Mouse (Mus musculus) testis, postnatal 10 days (tissue): ENCODE data around the gene Nxpe2.
"Not testable (repeated sequence)": the region's sequence is repeated elsewhere in the genome, so short reads cannot be mapped to it uniquely, and the experiment has no call there.

ENCODE experiments used
- DNase-seq: peaks from one replicate; pipeline ENCODE4 v3.0.0; 2021; ENCODE audit warnings: low spot score

The Nxpe2 gene

GRCm38 (mm10) chr9:48353148-48353698, at the start of gene Nxpe2:
TSS of gene Nxpe2 (minus strand) at chr9:48353454.
- DNase-seq: no peak

GRCm38 (mm10) chr9:48389983-48390382, 36.7 kb upstream of the Nxpe2 start:
- DNase-seq: no peak

GRCm38 (mm10) chr9:48388451-48388850, 35.2 kb upstream of the Nxpe2 start:
- no peak for DNase-seq

- no peak for DNase-seq
Measured at GRCm38 (mm10) chr9:48374357-48374756, 21.1 kb upstream of the Nxpe2 start.

- no peak for DNase-seq
Measured at GRCm38 (mm10) chr9:48373232-48373878, 20.1 kb upstream of the Nxpe2 start.

- no peak for DNase-seq
Measured at GRCm38 (mm10) chr9:48362743-48363142, 9.5 kb upstream of the Nxpe2 start.

GRCm38 (mm10) chr9:48361815-48362631, 8.8 kb upstream of the Nxpe2 start:
- no peak for DNase-seq

- DNase-seq: no peak
Measured at GRCm38 (mm10) chr9:48360826-48361225, 7.6 kb upstream of the Nxpe2 start.

- DNase-seq: no peak
Measured at GRCm38 (mm10) chr9:48357097-48357496, 3.8 kb upstream of the Nxpe2 start.

- peak; percentile 81 for DNase-seq
Measured at GRCm38 (mm10) chr9:48354793-48355192, 1.5 kb upstream of the Nxpe2 start.

GRCm38 (mm10) chr9:48354122-48354521, 868 bp upstream of the Nxpe2 start:
- DNase-seq: no peak

- DNase-seq: no peak
Measured at GRCm38 (mm10) chr9:48345866-48346265, 7.4 kb downstream of the Nxpe2 start.

- no peak for DNase-seq
Measured at GRCm38 (mm10) chr9:48345456-48345855, 7.8 kb downstream of the Nxpe2 start.

- no peak for DNase-seq
Measured at GRCm38 (mm10) chr9:48340708-48341380, 12.4 kb downstream of the Nxpe2 start.

GRCm38 (mm10) chr9:48339563-48339962, 13.7 kb downstream of the Nxpe2 start:
- no peak for DNase-seq

GRCm38 (mm10) chr9:48338783-48339455, 14.3 kb downstream of the Nxpe2 start:
- DNase-seq: no peak

GRCm38 (mm10) chr9:48329597-48329996, 23.7 kb downstream of the Nxpe2 start:
- DNase-seq: no peak

- DNase-seq: no peak
Measured at GRCm38 (mm10) chr9:48326338-48326737, 26.9 kb downstream of the Nxpe2 start.

- no peak for DNase-seq
Measured at GRCm38 (mm10) chr9:48315825-48316224, 37.4 kb downstream of the Nxpe2 start.

- no peak for DNase-seq
Measured at GRCm38 (mm10) chr9:48314194-48314593, 39.1 kb downstream of the Nxpe2 start.

- DNase-seq: no peak
Measured at GRCm38 (mm10) chr9:48311241-48311640, 42.0 kb downstream of the Nxpe2 start.

- not testable (repeated sequence) for DNase-seq
Measured at GRCm38 (mm10) chr9:48303564-48303963, 49.7 kb downstream of the Nxpe2 start.
